Mouse (Mus musculus): ENCODE data around the gene Fgfr2. TPM values are rescaled to one million over a fixed set of nuclear protein-coding genes. Genes with fewer than 3 reads are reported as not detected.

The Fgfr2 gene
- polyA plus RNA-seq, 1 experiment: 14.8 TPM

DNA sequence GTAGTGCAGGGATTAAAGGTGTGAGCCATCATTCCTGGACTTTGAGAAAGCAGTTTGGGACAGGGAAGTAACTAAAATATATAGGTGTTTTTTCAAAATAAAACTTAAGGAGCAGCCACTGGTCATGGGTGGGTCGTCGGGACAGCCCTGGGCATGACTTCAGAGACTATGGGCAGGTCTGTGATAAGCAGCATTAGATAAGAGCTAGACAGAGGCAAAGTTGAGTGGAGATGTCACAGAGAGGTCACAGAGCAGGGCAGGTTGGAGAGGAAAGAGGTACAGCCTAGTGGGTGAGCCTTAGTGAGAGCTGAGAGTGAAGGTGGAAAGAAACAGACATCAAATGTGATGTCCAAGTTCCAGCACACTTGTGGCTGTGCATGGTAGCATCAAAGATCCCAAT lies 2086.1 kb downstream of the Fgfr2 start:
- WGBS: 84% methylated on average over 2 of the region's 2 CpGs
- DNase-seq: no peak

DNA sequence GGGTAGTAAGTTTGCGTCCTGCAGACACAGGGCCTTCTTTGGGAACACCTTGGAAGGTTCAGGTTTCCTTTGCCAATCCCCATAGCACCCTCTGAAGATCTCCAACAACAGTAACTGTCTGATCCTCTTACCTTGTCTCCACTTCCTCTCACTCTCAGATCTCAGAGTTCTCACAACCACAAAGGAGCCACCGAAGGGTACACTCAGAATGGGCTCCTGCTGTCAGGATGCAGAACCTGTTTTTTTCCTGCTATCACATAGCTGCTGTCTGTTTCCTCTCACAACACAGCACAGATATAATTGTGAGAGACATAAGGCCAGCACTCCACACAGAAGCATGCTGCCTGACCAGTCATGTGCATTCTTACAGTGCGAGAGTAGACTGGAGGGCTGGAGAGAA lies 2086.8 kb downstream of the Fgfr2 start:
- no peak overlapping the region for H3K27ac ChIP-seq (ENCODE audit: insufficient read depth, low read depth, low read length)

More for the DNA sequence above, 2086.1 kb downstream of the Fgfr2 start:
- no peak overlapping the region for H3K27ac ChIP-seq (ENCODE audit: insufficient read depth, low read depth, low read length)
- H3K4me1 ChIP-seq (ENCODE audit: control insufficient read depth, insufficient read depth, low read length): no peaks in the 10 kb centered on the region
- H3K27me3 ChIP-seq (replicated peaks; ENCODE audit: control insufficient read depth, insufficient read depth, low read length): no peaks in the 10 kb centered on the region
- no peak for TF ChIP-seq CTCF (conservative IDR thresholded peaks at IDR 0.05; ENCODE audit: insufficient read depth, insufficient read length, low read depth, low read length)
- TF ChIP-seq POLR2A (IDR thresholded peaks at IDR 0.05; ENCODE audit: low read depth, low read length): no peak
- H3K4me3 ChIP-seq (ENCODE audit: insufficient read depth, low read depth, low read length): no peak overlapping the region
- no peaks in the 10 kb centered on the region for H3K36me3 ChIP-seq (ENCODE audit: control insufficient read depth, insufficient read depth, low read length)

GRCm38 (mm10) chr7:131031755-131032154 lies 2091.4 kb downstream of the Fgfr2 start, which contains the start of gene Dmbt1:
Gene Dmbt1 (plus strand): TSS chr7:131032053.
- 59% methylated on average over 5 of the region's 5 CpGs for WGBS
- H3K4me1 ChIP-seq (ENCODE audit: control insufficient read depth, insufficient read depth, low read length): no peaks in the 10 kb centered on the region
- H3K27me3 ChIP-seq (replicated peaks; ENCODE audit: control insufficient read depth, insufficient read depth, low read length): no peaks in the 10 kb centered on the region
- no peak within 1 kb of the TSS for H3K4me3 ChIP-seq (ENCODE audit: insufficient read depth, low read depth, low read length)
- no peak within 1 kb of the TSS for H3K27ac ChIP-seq (ENCODE audit: insufficient read depth, low read depth, low read length)
- TF ChIP-seq CTCF (conservative IDR thresholded peaks at IDR 0.05; ENCODE audit: insufficient read depth, insufficient read length, low read depth, low read length) (no peak), POLR2A (IDR thresholded peaks at IDR 0.05; ENCODE audit: low read depth, low read length) (no peak)
- no peak for DNase-seq
- no peaks in the 10 kb centered on the region for H3K36me3 ChIP-seq (ENCODE audit: control insufficient read depth, insufficient read depth, low read length)

More for the DNA sequence above, 2086.8 kb downstream of the Fgfr2 start:
- H3K4me1 ChIP-seq (ENCODE audit: control insufficient read depth, insufficient read depth, low read length): no peaks in the 10 kb centered on the region
- WGBS: 80% methylated on average over 3 of the region's 3 CpGs
- no peak for DNase-seq
- H3K4me3 ChIP-seq (ENCODE audit: insufficient read depth, low read depth, low read length): no peak overlapping the region
- H3K36me3 ChIP-seq (ENCODE audit: control insufficient read depth, insufficient read depth, low read length): no peaks in the 10 kb centered on the region
- TF ChIP-seq CTCF (conservative IDR thresholded peaks at IDR 0.05; ENCODE audit: insufficient read depth, insufficient read length, low read depth, low read length) (no peak), POLR2A (IDR thresholded peaks at IDR 0.05; ENCODE audit: low read depth, low read length) (no peak)
- H3K27me3 ChIP-seq (replicated peaks; ENCODE audit: control insufficient read depth, insufficient read depth, low read length): no peaks in the 10 kb centered on the region

- WGBS: 93% methylated on average over 1 of the region's 1 CpGs
- TF ChIP-seq CTCF (conservative IDR thresholded peaks at IDR 0.05; ENCODE audit: insufficient read depth, insufficient read length, low read depth, low read length): no peak
- no peak for TF ChIP-seq POLR2A (IDR thresholded peaks at IDR 0.05; ENCODE audit: low read depth, low read length)
- no peaks in the 10 kb centered on the region for H3K27me3 ChIP-seq (replicated peaks; ENCODE audit: control insufficient read depth, insufficient read depth, low read length)
- H3K4me3 ChIP-seq (ENCODE audit: insufficient read depth, low read depth, low read length): no peak overlapping the region
- H3K27ac ChIP-seq (ENCODE audit: insufficient read depth, low read depth, low read length): no peak overlapping the region
- no peaks in the 10 kb centered on the region for H3K4me1 ChIP-seq (ENCODE audit: control insufficient read depth, insufficient read depth, low read length)
- H3K36me3 ChIP-seq (ENCODE audit: control insufficient read depth, insufficient read depth, low read length): no peaks in the 10 kb centered on the region
- DNase-seq: no peak
Measured at GRCm38 (mm10) chr7:131027557-131027956, 2095.6 kb downstream of the Fgfr2 start.

DNA sequence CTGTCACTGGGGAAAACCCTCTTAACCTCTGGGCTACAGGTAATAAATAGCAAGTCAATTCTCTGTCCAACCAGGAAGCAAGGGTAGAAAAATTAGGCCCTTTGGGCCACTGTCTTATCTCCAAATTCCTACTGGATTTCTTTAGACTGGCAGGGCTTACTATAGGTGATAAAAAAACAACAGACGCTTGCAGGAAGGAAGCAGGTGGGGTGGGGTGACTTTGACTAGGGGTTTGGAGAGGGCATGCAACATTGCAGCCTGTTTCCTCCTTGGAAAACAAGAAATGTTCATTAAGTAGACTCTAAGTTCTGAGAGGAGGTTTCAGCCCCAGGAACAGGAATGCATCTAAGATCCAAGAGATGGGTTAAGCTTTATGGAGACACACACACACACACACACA lies 2098.3 kb downstream of the Fgfr2 start:
- Histone ChIP-seq H3K27me3 (replicated peaks; ENCODE audit: control insufficient read depth, insufficient read depth, low read length) (no peaks in the 10 kb centered on the region), H3K4me1 (ENCODE audit: control insufficient read depth, insufficient read depth, low read length) (no peaks in the 10 kb centered on the region), H3K27ac (ENCODE audit: insufficient read depth, low read depth, low read length) (no peak overlapping the region), H3K4me3 (ENCODE audit: insufficient read depth, low read depth, low read length) (no peak overlapping the region), H3K36me3 (ENCODE audit: control insufficient read depth, insufficient read depth, low read length) (no peaks in the 10 kb centered on the region)
- TF ChIP-seq CTCF (conservative IDR thresholded peaks at IDR 0.05; ENCODE audit: insufficient read depth, insufficient read length, low read depth, low read length): no peak
- no peak for TF ChIP-seq POLR2A (IDR thresholded peaks at IDR 0.05; ENCODE audit: low read depth, low read length)
- no peak for DNase-seq
- WGBS: 44% methylated on average over 1 of the region's 1 CpGs

DNA sequence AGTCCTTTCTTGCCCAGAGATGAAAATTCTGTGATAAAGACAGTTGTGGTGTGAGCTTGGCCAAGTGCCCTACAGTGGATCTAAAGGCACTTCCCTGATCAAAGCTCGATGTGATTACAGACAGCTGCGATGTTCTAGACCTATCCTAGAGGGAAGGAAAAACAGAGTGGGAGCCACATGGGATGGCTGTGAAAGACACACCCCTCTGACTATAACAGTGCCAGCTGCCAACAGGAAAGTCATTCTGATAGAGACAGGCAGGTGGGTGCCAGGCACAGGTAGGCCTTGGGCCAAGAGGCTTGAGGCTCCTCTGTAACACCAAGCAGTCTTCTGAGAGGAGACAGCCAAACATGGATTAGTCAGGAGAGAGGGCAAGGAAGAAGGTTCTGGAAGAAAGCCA lies 2104.0 kb downstream of the Fgfr2 start:
- Histone ChIP-seq H3K36me3 (ENCODE audit: control insufficient read depth, insufficient read depth, low read length) (no peaks in the 10 kb centered on the region), H3K4me1 (ENCODE audit: control insufficient read depth, insufficient read depth, low read length) (no peaks in the 10 kb centered on the region), H3K4me3 (ENCODE audit: insufficient read depth, low read depth, low read length) (no peak overlapping the region), H3K27me3 (replicated peaks; ENCODE audit: control insufficient read depth, insufficient read depth, low read length) (no peaks in the 10 kb centered on the region), H3K27ac (ENCODE audit: insufficient read depth, low read depth, low read length) (no peak overlapping the region)
- TF ChIP-seq CTCF (conservative IDR thresholded peaks at IDR 0.05; ENCODE audit: insufficient read depth, insufficient read length, low read depth, low read length): no peak
- no peak for TF ChIP-seq POLR2A (IDR thresholded peaks at IDR 0.05; ENCODE audit: low read depth, low read length)
- DNase-seq: no peak
- WGBS: 87% methylated on average over 2 of the region's 2 CpGs

DNA sequence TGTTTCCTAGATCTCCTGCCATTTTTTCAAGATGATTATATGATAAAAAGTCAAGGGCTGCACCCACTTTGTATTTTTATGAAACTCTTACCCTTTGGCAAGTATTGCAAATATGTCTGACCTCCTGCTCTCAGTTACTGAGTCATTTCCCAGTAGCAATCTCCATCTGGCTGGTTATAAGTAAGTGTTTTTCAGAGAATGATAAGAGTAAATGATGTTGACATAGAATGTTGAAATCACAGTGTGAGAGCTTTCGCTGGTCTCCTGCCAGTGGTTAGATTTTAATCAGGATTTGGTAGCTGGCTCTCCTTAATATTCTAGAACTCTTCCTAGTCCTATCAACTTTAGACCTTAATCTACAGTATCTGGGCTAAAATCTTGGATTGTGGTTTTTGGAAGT lies 2111.2 kb downstream of the Fgfr2 start:
- DNase-seq: peak; percentile 10
- no peak overlapping the region for H3K27ac ChIP-seq (ENCODE audit: insufficient read depth, low read depth, low read length)
- 71% methylated on average over 1 of the region's 1 CpGs for WGBS
- H3K36me3 ChIP-seq (ENCODE audit: control insufficient read depth, insufficient read depth, low read length): no peaks in the 10 kb centered on the region
- no peak for TF ChIP-seq POLR2A (IDR thresholded peaks at IDR 0.05; ENCODE audit: low read depth, low read length)
- no peak for TF ChIP-seq CTCF (conservative IDR thresholded peaks at IDR 0.05; ENCODE audit: insufficient read depth, insufficient read length, low read depth, low read length)
- H3K4me1 ChIP-seq (ENCODE audit: control insufficient read depth, insufficient read depth, low read length): no peaks in the 10 kb centered on the region
- no peak overlapping the region for H3K4me3 ChIP-seq (ENCODE audit: insufficient read depth, low read depth, low read length)
- H3K27me3 ChIP-seq (replicated peaks; ENCODE audit: control insufficient read depth, insufficient read depth, low read length): no peaks in the 10 kb centered on the region

Measured in kidney, adult 2 months (tissue).